Mouse (Mus musculus) heart, embryonic 10.5 days (tissue): Measurements from ENCODE around the gene Med4. TPM values are rescaled to one million over a fixed set of nuclear protein-coding genes. Genes with fewer than 3 reads are reported as not detected.
"Not testable (repeated sequence)": the region's sequence is repeated elsewhere in the genome, so short reads cannot be mapped to it uniquely, and the experiment has no call there.

Experiments used
- DNase-seq: peaks from one replicate; pipeline ENCODE4 v3.0.0-alpha.2; 2017; ENCODE audit warnings: low spot score
- H3K27ac ChIP-seq: fragments of 300-500 bp; sonication (generic); 2 replicates; pipeline ENCODE4 v1.5.1; 2016; ENCODE audit warnings: mild to moderate bottlenecking
- H3K27me3 ChIP-seq: fragments of 300-500 bp; sonication (generic); 2 replicates; pipeline ENCODE4 v1.6.1; 2016; ENCODE audit warnings: mild to moderate bottlenecking; ENCODE audit not compliant: poor library complexity, insufficient read depth, severe bottlenecking
- H3K36me3 ChIP-seq: fragments of 300-500 bp; sonication (generic); 2 replicates; pipeline ENCODE4 v1.6.1; 2016; ENCODE audit warnings: mild to moderate bottlenecking, moderate library complexity
- H3K4me1 ChIP-seq: fragments of 300-500 bp; sonication (generic); 2 replicates; pipeline ENCODE4 v1.6.1; 2016; ENCODE audit warnings: mild to moderate bottlenecking
- H3K4me3 ChIP-seq: fragments of 300-500 bp; sonication (generic); 2 replicates; pipeline ENCODE4 v1.5.1; 2016; ENCODE audit warnings: mild to moderate bottlenecking, moderate library complexity
- H3K9me3 ChIP-seq: fragments of 300-500 bp; sonication (generic); 2 replicates; pipeline ENCODE4 v1.6.1; 2016; ENCODE audit warnings: mild to moderate bottlenecking, moderate library complexity
- WGBS: fragments of 180-500 bp; shearing (Covaris S2); methylation state at CpG from one replicate; pipeline ENCODE4 v1.1.7; 2016; 5-methylcytosine and 5-hydroxymethylcytosine counted together
- polyA plus RNA-seq: library from polyadenylated mRNA; unstranded; fragments of >200 nt; fragmentation: Nextera tagmentation; extraction: Ambion mirVana; gene quantifications from 2 replicates; pipeline ENCODE4 v1.2.1, GENCODE M21; 2016

Med4 gene
- polyA plus RNA-seq, 1 experiment from 2014 or later, result 87.0 TPM

DNA sequence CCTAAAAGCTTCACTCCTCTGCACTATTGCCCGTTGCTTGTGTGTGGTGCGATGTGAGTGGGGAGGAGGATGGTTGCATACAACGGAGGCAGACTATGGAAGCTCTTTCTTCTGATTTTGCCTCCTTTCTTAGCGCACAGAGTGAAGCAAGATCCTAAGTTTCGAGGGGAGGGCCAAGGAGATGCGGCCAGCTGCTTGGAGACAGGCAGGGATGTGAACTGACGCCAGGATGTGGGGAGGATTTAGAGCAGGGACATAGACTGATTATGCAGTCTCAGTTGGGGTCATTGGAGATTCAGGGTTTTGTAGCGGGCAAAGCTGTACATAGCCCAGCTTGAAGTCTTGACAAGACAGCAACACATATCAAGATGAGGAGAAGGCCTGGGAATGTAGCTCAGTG lies 3.5 kb upstream of the Med4 start:
- Histone ChIP-seq H3K36me3 (no peaks in the 10 kb centered on the region), H3K4me3 (no peak overlapping the region), H3K27me3 (no peaks in the 10 kb centered on the region), H3K9me3 (no peaks in the 10 kb centered on the region), H3K27ac (no peak overlapping the region), H3K4me1 (peaks cover 18% of the 10 kb centered on the region)
- DNase-seq, result no peak
- 53% methylated on average over 8 of the region's 8 CpGs for WGBS

DNA sequence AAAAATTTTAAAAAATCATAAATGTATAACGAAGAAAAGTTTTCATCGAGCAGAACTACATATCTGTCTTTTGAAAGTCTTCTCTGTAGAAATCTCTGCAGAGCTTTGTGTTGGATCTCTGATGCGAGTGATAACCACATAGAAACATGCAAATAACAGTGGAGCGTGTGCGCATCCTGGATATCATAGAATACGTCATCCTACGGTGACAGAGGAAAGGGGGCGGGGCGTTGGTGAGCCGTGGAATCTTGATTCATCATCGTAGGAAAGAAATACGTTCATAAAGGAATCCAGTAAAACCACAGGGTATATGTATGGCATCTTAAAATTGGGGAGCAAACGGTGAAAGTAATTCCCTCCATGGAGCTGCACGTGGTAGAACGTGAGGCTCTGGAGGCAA lies 2.6 kb upstream of the Med4 start:
- Histone ChIP-seq H3K9me3 (no peaks in the 10 kb centered on the region), H3K27me3 (no peaks in the 10 kb centered on the region), H3K4me1 (peaks cover 13% of the 10 kb centered on the region), H3K27ac (no peak overlapping the region), H3K36me3 (peaks cover 7% of the 10 kb centered on the region), H3K4me3 (no peak overlapping the region)
- WGBS, result 85% methylated on average over 15 of the region's 15 CpGs
- peak; percentile 39 for DNase-seq

DNA sequence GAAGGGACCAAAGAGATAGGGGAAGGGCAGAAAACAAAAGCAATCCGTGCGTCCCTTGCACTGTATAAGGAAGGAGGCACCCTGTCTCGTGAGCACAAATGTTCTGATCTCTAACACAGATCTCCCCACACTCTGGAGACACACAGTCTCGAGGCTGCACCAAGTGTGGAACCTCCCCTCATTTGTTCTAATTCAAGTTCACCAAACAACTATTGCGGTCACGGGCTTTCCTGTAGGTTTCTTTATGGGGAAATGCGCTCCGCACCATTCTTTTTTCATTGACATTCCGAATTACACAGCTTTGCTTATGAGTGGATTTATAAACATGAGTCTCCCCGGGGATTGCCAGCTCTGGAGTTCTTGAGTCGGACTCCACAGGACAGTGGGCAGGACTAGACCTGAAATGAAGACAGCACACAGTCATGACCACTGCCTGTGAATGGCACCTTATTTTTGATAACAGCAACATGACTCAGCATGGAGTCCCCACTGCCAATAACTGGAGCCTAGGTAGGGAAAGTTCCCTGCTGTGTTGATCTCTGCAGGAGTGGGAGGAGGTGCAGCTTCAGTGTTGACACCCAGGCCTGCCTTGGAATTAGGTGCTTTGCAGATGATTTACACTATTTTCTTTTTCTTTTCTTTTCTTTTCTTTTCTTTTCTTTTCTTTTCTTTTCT lies 2.0 kb upstream of the Med4 start:
- 49% methylated on average over 11 of the region's 11 CpGs for WGBS

DNA sequence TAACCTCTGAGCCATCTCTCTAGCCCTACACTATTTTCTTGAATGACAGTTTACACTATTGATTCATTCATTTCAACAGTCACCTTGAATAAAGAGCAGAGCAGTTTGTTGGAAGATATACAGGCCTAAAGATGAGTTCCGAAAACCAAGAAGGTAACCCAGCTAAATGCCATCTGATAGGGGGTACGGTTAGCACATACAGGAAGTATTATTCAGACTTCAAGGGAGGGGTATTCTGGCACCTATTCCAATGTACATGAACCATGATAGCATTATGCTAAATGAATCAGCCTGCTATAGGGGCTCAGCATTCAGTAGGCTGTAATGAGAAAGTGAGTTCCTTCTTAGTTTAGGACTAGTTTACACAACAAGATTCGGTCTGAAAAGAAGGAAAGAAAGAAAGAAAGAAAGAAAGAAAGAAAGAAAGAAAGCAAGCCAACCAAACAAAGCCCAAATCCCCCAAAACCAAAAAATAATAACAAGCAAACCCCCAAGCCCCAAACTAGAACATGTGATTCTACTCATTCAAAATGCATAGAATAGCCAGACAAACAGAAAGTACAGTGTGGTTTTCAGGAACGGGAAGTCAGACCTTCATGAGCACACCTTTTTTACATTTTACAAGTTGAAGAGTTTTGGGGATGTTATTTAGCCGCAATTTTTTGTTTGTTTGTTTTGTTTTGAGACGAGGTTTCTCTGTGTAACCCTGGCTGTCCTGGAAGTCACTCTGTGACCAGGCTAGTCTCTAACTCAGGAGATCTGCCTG lies 1.0 kb upstream of the Med4 start:
- H3K36me3 ChIP-seq, result peaks cover 12% of the 10 kb centered on the region
- WGBS, result 85% methylated on average over 6 of the region's 6 CpGs
- DNase-seq, result no peak
- no peak overlapping the region for H3K4me3 ChIP-seq
- H3K27ac ChIP-seq, result no peak overlapping the region
- H3K27me3 ChIP-seq, result no peaks in the 10 kb centered on the region
- H3K4me1 ChIP-seq, result peaks cover 10% of the 10 kb centered on the region
- no peaks in the 10 kb centered on the region for H3K9me3 ChIP-seq

More for the DNA sequence above, 2.0 kb upstream of the Med4 start:
- peaks cover 12% of the 10 kb centered on the region for H3K4me1 ChIP-seq
- peak; percentile 54 for DNase-seq
- no peaks in the 10 kb centered on the region for H3K27me3 ChIP-seq
- peaks cover 11% of the 10 kb centered on the region for H3K36me3 ChIP-seq
- no peak overlapping the region for H3K27ac ChIP-seq
- H3K9me3 ChIP-seq, result no peaks in the 10 kb centered on the region
- H3K4me3 ChIP-seq, result no peak overlapping the region

DNA sequence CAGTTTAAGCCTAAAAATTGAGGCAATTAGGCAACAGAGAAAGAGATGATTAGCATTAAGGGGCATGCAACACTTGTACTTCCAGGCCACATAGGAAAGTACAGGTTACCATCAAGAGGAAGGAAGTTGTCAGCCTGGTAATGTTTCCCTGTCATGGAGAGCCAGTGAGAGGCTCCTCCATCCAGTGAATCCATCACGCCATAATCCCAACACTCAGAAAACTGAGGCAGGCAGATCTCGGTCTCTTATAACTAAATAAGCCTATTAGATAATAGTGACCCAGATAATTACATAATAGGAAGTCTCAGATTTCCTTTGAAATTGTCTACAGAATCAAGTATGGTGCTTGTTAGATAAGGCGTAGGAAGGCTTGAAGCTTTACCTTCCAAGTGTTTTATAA lies 14.3 kb downstream of the Med4 start:
- DNase-seq, result no peak
- 73% methylated on average over 3 of the region's 3 CpGs for WGBS
- no peaks in the 10 kb centered on the region; the same call in 1 of the 2 replicates for H3K36me3 ChIP-seq
- no peaks in the 10 kb centered on the region for H3K27me3 ChIP-seq
- peak overlapping the region; percentile 60 for H3K4me3 ChIP-seq
- no peaks in the 10 kb centered on the region for H3K9me3 ChIP-seq
- no peak overlapping the region for H3K27ac ChIP-seq
- H3K4me1 ChIP-seq, result no peaks in the 10 kb centered on the region

DNA sequence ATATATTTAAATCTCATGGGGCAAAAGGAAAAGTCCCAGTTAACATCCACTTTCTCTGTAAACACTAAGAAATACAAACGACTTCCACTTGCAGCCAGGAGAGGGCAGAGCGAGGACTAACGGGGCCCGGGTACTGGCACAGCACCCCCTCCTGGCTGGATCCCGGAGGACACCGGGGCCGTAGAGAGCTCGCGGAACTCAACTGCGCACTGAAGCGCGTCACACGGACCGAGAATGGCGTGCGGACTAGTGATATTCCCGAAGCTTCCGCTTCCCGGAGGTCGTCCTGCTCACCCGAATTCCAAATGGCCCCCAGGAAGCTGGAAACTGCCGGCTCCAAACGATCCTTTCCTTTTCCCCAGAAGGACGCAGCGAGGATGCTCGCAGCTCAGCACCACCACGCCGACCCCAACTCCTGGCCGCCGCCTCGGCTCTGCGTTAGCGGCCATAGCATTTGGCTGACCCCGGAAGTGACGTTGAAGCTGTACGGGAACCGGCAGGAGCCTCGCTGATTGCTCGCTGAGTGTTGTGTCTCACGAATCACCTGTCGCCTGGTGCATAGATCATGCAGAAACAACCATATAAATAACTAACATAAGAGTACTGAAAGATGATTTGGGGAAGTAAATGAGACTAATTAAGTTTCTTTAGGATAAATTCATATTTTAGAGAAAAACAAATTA lies 15.1 kb downstream of the Med4 start, which contains the start of gene Sucla2:
Gene Sucla2 (plus strand): TSS at position 554 of the 683 bp plus-strand sequence.
- under 1% methylated on average over 41 of the region's 41 CpGs for WGBS

DNA sequence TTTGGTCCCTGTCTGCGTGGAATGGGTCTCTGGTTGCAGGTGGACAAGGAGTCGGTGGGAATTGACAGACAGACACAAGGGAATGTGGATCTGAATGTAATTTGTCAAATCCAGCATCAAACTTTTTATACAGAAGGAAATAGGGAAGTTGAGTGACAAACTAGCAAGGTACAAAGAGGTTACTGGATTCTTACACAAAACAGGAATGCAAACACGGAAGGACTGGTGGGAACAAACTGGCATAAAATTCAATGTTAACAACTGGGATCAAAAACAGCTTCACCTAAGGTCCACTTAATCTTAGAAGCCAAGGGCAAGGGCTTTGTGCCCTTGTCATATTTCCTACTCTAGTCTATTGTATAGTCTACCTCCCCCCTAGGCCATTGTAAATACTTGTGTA lies 18.8 kb downstream of the Med4 start:
- not testable (repeated sequence) for H3K27ac ChIP-seq, H3K4me1 ChIP-seq, H3K9me3 ChIP-seq, H3K27me3 ChIP-seq, H3K36me3 ChIP-seq, DNase-seq, H3K4me3 ChIP-seq
- 79% methylated on average over 3 of the region's 3 CpGs for WGBS

More for the DNA sequence above, 15.1 kb downstream of the Med4 start, which contains the start of gene Sucla2:
- no peaks in the 10 kb centered on the region for H3K9me3 ChIP-seq
- no peaks in the 10 kb centered on the region for H3K27me3 ChIP-seq
- no peaks in the 10 kb centered on the region; the same call in 1 of the 2 replicates for H3K36me3 ChIP-seq
- H3K4me3 ChIP-seq, result peak within 1 kb of the TSS; percentile 60
- H3K27ac ChIP-seq, result peak within 1 kb of the TSS; percentile 91
- peak; percentile 96 for DNase-seq
- no peaks in the 10 kb centered on the region for H3K4me1 ChIP-seq

DNA sequence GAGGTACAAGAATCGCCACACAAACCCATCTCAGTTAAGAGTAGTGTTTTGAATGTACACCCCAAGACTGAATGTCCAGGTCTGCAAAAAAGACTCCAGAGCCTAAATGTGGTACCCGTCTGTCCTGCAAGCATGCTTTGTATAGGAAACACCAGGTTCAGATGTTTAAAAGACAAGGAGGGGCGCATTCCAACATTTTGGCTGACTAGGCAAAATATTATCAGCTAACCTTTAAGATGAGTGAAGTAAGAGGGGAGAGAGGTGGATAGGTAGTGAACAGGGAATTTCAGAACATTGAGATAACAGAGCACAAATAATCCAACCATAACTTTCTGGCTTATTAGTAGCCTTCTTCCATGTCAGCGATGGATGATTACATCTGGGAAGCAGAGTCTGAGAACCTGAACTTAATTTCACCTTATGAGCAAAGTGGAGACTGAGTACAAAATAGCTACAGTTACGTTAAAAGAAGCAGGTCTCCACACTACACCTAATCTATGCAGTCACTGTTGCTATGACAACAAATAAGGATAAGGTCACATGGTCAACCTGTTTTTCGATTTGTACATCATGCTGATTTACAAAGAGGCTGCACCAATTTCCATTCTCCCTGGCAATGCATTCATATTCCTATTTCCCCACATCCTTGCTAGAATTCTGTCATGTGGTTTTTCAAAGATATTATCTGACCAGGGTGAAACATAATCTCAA lies 24.1 kb downstream of the Med4 start:
- no peaks in the 10 kb centered on the region for H3K36me3 ChIP-seq
- H3K9me3 ChIP-seq, result no peaks in the 10 kb centered on the region
- 67% methylated on average over 6 of the region's 6 CpGs for WGBS
- peaks cover 5% of the 10 kb centered on the region; the same call in 1 of the 2 replicates for H3K27me3 ChIP-seq
- no peak for DNase-seq
- no peak overlapping the region for H3K27ac ChIP-seq
- no peaks in the 10 kb centered on the region for H3K4me1 ChIP-seq
- H3K4me3 ChIP-seq, result no peak overlapping the region

DNA sequence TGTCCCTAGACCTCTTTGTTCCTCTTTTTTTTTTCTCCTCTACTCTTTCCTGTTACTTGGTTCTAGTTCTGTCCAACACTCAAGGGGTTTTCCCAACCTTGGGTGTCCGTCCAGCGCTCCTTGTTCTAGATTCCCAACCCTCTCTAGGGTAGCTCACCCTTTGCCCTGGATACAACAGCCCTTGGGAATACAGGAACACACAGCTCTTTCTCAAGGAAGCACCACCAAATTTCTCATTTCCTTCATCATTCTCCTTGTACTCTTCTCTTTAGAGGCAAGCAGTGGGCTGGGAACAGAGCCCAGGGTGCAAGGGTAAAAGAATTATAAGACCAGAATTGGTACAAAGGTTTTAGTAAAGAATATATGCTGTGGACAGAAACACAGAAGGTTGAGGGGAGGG lies 25.8 kb downstream of the Med4 start:
- Histone ChIP-seq H3K4me3 (no peak overlapping the region), H3K27me3 (peaks cover 5% of the 10 kb centered on the region; the same call in 1 of the 2 replicates), H3K36me3 (no peaks in the 10 kb centered on the region), H3K9me3 (no peaks in the 10 kb centered on the region), H3K27ac (no peak overlapping the region), H3K4me1 (no peaks in the 10 kb centered on the region)
- 81% methylated on average over 2 of the region's 2 CpGs for WGBS
- DNase-seq, result no peak

DNA sequence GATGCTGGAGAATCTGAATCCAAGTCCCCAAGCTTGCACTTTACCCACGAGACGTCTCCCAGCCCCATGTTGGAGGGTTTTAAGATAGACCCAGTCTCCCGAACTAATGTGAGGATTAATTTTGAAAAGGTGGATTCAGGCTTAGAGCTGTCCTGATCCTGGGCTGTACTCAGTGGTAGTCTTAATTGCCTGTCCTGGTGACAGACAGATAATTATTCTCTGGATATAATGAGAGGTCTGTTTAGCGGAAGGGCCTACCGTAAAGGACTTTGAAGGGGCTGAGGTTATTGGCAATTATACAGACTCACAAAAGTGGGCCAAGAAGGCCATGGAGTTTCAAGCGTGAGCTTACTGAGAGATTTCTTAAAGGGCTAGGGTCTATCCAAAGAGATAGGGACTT lies 34.0 kb downstream of the Med4 start:
- H3K36me3 ChIP-seq, result no peaks in the 10 kb centered on the region
- no peaks in the 10 kb centered on the region for H3K9me3 ChIP-seq
- no peaks in the 10 kb centered on the region for H3K27me3 ChIP-seq
- no peak for DNase-seq
- WGBS, result 77% methylated on average over 6 of the region's 6 CpGs
- no peak overlapping the region for H3K4me3 ChIP-seq
- no peak overlapping the region for H3K27ac ChIP-seq
- H3K4me1 ChIP-seq, result no peaks in the 10 kb centered on the region

DNA sequence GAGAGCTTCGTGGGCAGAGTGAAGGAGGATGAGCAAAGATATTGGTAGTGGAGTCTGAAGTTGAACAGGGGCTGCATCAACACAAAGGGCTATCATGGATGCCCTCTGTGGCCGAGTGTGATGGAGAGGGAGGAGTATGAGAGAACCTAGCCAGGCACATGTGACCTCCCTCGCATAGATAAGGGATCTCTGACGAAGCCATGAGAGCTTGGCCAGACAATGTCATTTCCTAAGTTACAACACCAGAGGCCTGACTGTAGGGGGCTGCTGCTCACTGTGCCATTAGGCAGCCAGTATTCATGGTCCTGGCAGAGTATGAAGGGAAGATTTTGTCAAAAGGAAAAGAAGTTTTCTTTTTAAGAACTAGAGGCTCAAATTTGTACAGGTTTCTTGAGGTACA lies 37.2 kb downstream of the Med4 start:
- 50% methylated on average over 4 of the region's 4 CpGs for WGBS
- 0 out of 2 replicates have a peak, but pooled peaks cover under 1% of the 10 kb centered on the region for H3K4me1 ChIP-seq
- no peak for DNase-seq
- H3K9me3 ChIP-seq, result no peaks in the 10 kb centered on the region
- no peak overlapping the region for H3K4me3 ChIP-seq
- H3K36me3 ChIP-seq, result no peaks in the 10 kb centered on the region
- no peak overlapping the region for H3K27ac ChIP-seq
- no peaks in the 10 kb centered on the region for H3K27me3 ChIP-seq

DNA sequence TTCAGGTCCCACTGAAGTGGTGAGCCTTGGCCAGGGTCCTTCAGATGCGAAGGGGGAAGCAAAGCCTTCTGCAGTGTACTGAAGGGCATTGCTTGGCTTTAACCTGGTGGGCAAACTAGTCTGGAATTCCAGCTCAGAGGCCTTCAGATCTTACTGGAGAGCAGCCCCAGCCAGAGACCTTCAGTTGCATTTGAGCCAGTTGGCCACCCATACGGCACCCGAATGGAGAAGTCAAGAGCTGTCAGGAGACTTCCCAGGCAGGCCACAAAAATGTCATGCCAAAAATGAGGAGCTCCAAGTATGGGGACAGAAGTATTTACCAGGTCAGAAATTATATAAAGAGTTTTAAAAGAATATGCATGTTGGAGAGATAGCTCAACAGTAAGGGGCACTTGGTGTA lies 38.2 kb downstream of the Med4 start, which contains the start of gene Nudt15:
Gene Nudt15 (minus strand): TSS at position 192 of the 400 bp plus-strand sequence.
- H3K27me3 ChIP-seq, result no peaks in the 10 kb centered on the region
- H3K9me3 ChIP-seq, result no peaks in the 10 kb centered on the region
- 89% methylated on average over 3 of the region's 3 CpGs for WGBS
- no peak within 1 kb of the TSS for H3K27ac ChIP-seq
- no peaks in the 10 kb centered on the region for H3K36me3 ChIP-seq
- no peak for DNase-seq
- no peak within 1 kb of the TSS for H3K4me3 ChIP-seq
- peaks cover 6% of the 10 kb centered on the region for H3K4me1 ChIP-seq
